Mouse (Mus musculus) heart, adult 2 months (tissue): ENCODE measurements around the gene Slc9a9.

Experiments used
- CTCF ChIP-seq: fragments of 200-600 bp; IDR thresholded peaks from 2 replicates; pipeline ENCODE4 v1.8.1; 2022; ENCODE audit warnings: antibody characterized with exemption, mild to moderate bottlenecking, moderate library complexity
- POLR2A ChIP-seq: fragments of 200-500 bp; IDR thresholded peaks from 2 replicates; pipeline ENCODE4 v1.6.1; 2011; ENCODE audit warnings: mild to moderate bottlenecking, low read depth, low read length, control low read depth; ENCODE audit not compliant: insufficient read depth

GRCm38 (mm10) chr9:94748503-94748902 is 78.8 kb downstream of the Slc9a9 start:
- TF ChIP-seq POLR2A (no peak), CTCF (no peak)
